Mouse (Mus musculus): ENCODE measurements at regions not wholly inside any gene's neighbourhood (a gene's known extent, or its start where the extent isn't known, plus 50 kb on each side); places are given as distances from the start of the nearest gene placed in this dataset.

- no peak for DNase-seq
These were observed 116.3 kb upstream of the Maf start for GRCm38 (mm10) chr8:115823673-115824477.

GRCm38 (mm10) chr8:115813426-115813825 lies 105.8 kb upstream of the Maf start:
- DNase-seq: no peak

DNA sequence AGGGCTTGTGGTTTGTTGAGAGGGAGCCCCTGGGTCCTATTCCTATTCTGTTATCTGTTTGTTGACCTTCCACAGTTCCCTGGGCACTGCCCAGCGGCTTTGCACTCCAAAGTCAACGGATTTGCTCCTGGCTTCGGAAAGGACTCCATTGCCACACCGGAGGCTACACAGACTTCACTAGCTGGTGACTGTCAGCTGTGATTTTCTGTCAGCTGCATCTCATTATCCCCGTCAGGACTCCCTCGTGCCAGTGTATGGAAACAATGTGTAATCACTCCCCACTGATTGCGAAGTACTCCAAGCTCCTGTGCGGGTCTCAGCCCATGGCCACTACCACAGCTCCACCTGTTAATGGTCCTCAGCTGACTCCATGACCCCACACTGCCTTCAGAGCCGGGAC lies 99.0 kb upstream of the Maf start:
- DNase-seq: no peak

GRCm38 (mm10) chr8:115806139-115806538 lies 98.5 kb upstream of the Maf start:
- DNase-seq: no peak

DNA sequence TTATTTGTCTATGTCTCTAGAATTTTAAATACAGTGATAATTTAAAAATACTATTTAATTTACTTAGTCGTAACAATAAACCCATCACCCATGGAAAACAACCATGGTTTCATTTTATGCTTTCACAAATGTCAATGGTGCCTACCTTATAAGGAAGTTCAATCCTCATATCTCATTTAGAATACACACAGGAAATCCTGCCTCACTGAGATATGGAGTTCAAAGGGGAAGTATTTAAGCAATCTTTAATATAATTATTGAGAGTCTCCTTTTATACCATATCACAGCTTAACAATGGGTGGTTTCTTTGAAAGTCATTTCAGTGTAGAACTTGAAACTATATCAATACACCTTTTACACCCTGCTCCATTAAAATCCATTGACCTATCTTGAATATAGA lies 86.0 kb upstream of the Maf start:
- no peak for DNase-seq

- DNase-seq: peak; percentile 58
These were observed 80.8 kb upstream of the Maf start for GRCm38 (mm10) chr8:115788421-115788820.

DNA sequence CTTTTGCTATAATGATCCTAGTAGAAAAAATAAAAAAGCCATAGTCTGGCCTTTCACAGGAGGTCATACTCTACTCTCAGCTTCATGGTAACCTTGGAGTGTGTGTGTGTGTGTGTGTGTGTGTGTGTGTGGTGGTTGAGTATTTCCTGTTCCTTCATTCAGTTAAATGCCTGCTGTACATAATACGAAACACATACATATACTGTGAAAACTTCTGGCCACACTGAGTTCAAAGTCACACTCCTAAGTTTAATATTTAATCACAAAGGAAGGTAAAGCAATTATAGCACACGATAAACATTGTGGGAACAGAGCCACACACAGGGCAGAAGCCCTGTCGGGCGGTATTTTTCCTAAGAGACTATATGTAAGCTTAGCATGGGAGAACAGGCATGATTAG lies 78.6 kb upstream of the Maf start:
- DNase-seq: no peak

DNA sequence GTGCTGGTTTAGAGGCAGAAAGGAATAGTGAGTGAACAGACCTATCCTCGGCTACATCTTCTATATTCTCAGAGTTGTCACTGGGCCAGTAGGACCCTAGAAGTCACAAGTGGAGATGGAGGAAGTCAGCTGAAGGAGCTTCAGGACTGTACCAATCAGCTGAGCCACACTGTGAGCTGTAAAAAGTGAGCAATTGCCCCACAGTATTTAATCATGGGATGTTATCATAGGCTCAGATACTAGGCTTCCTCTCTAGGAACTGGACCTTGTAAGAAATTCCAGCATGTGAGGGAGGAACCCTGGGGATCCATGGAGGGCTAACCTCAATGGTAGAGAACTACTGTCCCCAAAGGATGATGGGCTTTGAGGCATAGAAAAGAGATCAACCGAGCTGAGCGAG lies 78.2 kb upstream of the Maf start:
- no peak for DNase-seq

- DNase-seq: no peak
These were observed 75.8 kb upstream of the Maf start for GRCm38 (mm10) chr8:115783364-115783763.

DNA sequence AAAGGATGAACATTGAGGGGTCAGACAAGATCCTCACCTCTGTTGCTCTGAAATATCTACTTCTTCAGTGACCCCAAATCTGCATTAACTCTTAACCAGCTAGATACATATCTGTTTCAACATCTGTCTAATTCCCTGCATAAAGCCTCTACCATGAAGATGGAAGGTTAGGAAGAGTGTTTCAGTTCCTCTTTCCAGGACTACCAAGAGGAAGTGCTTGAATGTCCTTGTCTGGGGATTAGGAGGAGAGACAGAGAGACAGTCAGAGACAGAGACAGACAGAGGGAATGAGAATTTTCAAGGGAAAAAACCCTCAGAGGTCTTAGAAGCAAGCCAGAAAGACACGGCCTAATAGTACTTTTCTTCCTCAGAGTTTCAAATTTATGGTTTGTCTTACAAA lies 70.8 kb upstream of the Maf start:
- no peak for DNase-seq

DNA sequence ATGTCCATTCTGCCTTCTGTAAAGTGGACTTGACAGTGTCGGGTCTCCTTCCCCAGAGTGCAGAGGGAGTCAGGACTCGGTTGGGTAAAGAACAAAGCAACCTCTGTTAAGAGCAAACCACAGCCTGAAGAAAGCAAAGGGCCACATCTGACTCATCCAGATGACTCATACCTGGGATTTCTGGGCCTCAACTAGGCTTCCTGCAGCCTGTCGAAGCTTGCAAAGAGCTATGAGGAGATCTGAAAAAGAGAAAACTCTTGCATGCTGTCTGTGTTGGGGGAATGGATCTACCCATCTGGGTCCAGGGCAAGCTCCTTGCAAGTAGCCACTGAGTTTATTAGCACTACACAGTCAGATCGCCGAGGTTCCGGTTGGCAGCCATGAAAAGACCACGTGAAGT lies 63.5 kb upstream of the Maf start:
- DNase-seq: no peak

- no peak for DNase-seq
These were observed 61.0 kb upstream of the Maf start for GRCm38 (mm10) chr8:115768631-115769030.

DNA sequence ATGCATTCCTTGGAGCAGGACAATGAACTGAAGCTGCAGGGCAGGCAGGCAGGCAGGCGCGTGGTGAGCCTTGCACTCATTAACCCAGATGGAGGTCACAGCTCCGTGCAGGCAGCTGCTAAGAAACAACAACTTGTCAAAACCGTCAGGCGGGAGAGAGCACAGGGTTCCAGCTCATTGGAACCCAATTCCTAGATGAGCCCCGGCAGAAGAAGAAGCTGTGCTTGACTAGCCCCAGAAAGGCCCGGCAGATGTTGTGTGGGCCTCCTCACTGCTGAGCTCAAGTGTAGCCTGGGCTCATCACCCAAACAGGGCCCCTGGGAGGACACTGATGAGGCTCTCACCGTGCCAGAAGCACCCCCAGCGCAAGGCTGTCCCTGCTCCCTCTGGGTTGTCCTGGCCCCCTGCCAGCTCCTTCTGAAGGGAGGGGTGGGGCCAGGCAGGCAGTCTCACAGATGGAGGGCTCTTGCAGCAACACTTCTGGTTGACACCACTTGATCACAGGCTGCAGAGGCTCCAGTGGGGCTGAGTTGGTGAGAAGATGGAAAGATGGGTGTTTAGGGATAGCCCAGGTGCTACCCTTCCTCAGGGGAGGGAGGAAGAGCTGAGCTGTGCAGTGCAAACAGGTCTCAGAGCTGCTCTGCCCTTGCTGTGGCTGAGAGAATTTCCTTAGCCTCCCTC lies 58.8 kb upstream of the Maf start:
- DNase-seq: peak; percentile 53

DNA sequence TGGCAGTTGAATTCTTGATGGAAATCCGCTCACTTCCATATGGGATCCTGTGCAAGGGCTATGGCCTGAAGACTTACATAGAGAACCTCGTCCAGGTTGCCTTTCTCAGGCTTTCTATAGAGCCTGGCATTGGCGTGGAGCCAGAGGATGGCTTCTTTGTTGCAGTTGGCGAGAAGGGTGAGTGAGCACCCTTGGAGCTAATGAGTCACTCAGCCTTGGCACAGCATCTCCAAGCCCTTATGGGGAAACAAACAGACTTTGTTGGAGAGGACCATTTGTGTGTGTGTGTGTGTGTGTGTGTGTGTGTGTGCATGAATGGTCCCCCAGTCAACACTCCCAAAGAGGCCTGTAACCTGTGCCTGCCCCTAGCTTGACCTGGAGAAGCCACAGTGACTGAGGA lies 57.0 kb upstream of the Maf start:
- peak; percentile 77 for DNase-seq

GRCm38 (mm10) chr8:115758011-115758410 lies 50.4 kb upstream of the Maf start:
- no peak for DNase-seq

Measured in adrenal gland, postnatal 10 days (tissue).